Mouse (Mus musculus) CD4-positive helper T cell, adult 2 months (primary cell): ENCODE data around the gene Prune1.
"Not testable (repeated sequence)": the region's sequence is repeated elsewhere in the genome, so short reads cannot be mapped to it uniquely, and the experiment has no call there.

ENCODE experiments used
- DNase-seq: peaks from one replicate; pipeline ENCODE4 v3.0.0-alpha.2; 2012; ENCODE audit warnings: low read depth, missing footprints, low spot score

Gene Prune1

GRCm38 (mm10) chr3:95213609-95213975 lies 68.3 kb downstream of the Prune1 start:
- DNase-seq = no peak

GRCm38 (mm10) chr3:95212889-95213608 lies 68.8 kb downstream of the Prune1 start:
- DNase-seq = not testable (repeated sequence)

DNA sequence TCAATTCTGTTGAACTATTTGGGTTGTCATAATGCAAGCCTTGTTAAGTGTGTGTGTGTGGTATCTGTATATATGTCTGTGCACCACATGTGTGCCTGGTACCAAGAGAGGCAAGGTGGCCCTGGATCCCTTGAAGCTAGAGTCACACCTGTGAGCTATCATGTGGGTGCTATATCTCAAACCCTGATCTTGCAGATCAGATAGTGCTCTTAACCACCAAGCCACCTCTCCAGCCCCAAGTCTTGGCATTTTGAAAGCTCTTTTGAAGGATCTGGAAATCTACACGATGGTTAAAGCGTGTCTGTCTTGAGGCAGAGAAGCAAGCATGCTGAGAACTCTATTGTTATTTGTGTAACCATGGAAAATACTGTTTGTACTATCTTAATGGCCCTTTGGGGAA lies 71.3 kb downstream of the Prune1 start:
- DNase-seq = peak; percentile 68

DNA sequence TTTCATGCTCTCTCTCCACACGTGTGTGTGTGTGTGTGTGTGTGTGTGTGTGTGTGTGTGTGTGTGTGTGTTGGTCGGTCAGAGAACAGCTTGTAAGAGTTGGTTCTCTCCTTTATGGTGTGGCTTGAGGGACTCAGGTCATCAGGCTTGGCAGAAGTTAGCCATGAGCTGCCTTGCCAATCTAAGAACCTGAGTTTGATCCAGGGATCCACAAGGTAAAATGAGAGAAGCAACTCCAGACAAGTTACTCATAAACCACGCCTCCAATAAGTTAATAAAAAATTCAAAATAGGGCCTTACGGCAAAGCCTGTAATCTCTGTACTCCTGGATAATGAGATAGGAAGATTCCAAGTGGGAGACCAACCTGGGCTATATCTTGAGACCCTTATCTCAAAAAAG lies 73.6 kb downstream of the Prune1 start:
- no peak for DNase-seq

GRCm38 (mm10) chr3:95203880-95204279 lies 78.0 kb downstream of the Prune1 start:
- DNase-seq = no peak
